Mouse (Mus musculus) cerebellum, adult 9-10 months (tissue): ENCODE data around the gene Rhox2f.
"Not testable (repeated sequence)": the region's sequence is repeated elsewhere in the genome, so short reads cannot be mapped to it uniquely, and the experiment has no call there.

Experiments used
- DNase-seq: peaks from one replicate; pipeline ENCODE4 v3.0.0; 2022

The Rhox2f gene

GRCm38 (mm10) chrX:37571105-37571504 is at the start of gene Rhox2f:
Gene Rhox2f (plus strand): TSS chrX:37571405.
- DNase-seq, result not testable (repeated sequence)

GRCm38 (mm10) chrX:37530152-37530551 is 41.1 kb upstream of the Rhox2f start, which contains the start of gene Rhox2e:
Gene Rhox2e (plus strand): TSS chrX:37530452.
- DNase-seq, result not testable (repeated sequence)

GRCm38 (mm10) chrX:37541719-37542118 is 29.5 kb upstream of the Rhox2f start, which contains the start of gene Rhox3e:
Gene Rhox3e (plus strand): TSS chrX:37542019.
- DNase-seq, result not testable (repeated sequence)

DNA sequence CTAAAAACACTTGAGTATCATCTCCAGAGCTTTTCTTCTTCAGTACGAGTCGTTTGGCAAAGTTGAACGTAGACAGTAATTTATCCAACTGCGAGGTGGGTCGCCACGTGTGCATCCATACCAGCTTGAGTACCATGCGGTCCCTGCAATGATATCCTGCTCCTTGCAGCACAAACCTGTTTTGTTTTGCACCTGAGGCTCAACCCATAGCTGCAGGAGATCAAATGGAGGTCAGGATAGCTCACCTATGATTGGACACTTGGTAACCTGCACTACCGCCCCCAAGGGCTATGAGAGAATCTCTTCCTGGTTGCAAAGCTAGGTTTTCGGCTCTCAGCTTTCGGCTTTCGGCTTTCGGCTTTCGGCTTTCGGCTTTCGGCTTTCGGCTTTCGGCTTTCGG is 14.1 kb upstream of the Rhox2f start, which contains the start of gene Rhox4e:
Rhox4e (plus strand) TSS at position 301 of the 400 bp plus-strand sequence.
- DNase-seq, result not testable (repeated sequence)

- not testable (repeated sequence) for DNase-seq
Measured at GRCm38 (mm10) chrX:37572638-37573037, 1.4 kb downstream of the Rhox2f start.

- not testable (repeated sequence) for DNase-seq
Measured at GRCm38 (mm10) chrX:37580692-37581091, 9.5 kb downstream of the Rhox2f start, which contains the start of gene Rhox3f. Gene Rhox3f (plus strand): TSS chrX:37580992.

DNA sequence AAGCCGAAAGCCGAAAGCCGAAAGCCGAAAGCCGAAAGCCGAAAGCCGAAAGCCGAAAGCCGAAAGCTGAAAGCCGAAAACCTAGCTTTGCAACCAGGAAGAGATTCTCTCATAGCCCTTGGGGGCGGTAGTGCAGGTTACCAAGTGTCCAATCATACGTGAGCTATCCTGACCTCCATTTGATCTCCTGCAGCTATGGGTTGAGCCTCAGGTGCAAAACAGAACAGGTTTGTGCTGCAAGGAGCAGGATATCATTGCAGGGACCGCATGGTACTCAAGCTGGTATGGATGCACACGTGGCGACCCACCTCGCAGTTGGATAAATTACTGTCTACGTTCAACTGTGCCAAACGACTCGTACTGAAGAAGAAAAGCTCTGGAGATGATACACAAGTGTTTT is 36.4 kb downstream of the Rhox2f start, which contains the start of gene Rhox4f:
Rhox4f (minus strand) TSS at position 101 of the 400 bp plus-strand sequence.
- DNase-seq, result not testable (repeated sequence)
